Mouse (Mus musculus) olfactory bulb, adult 2 months (tissue): Measurements from ENCODE around the gene Olfr441.

Experiments used
- CTCF ChIP-seq: fragments of 200-500 bp; IDR thresholded peaks from 2 replicates; pipeline ENCODE4 v1.5.1; 2012; ENCODE audit warnings: low read depth, mild to moderate bottlenecking, low read length, moderate library complexity; ENCODE audit not compliant: insufficient read depth
- POLR2A ChIP-seq: fragments of 200-500 bp; IDR thresholded peaks from 2 replicates; pipeline ENCODE4 v1.6.1; 2012; ENCODE audit warnings: mild to moderate bottlenecking, low read depth, low read length, moderate library complexity; ENCODE audit not compliant: insufficient read depth

DNA sequence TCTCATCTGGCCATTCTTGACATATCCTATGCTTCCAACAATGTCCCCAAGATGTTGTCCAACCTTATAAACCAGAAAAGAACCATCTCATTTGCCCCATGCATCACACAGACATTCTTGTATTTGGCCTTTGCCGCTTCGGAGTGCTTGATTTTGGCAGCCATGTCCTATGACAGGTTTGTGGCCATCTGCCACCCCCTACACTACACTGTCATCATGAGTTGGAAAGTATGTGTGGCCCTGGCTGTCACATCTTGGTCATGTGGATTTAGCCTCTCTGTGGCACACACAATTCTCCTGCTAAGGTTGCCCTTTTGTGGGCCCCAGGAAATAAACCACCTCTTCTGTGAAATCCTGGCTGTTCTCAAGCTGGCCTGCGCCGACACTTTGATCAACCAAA, 61.1 kb downstream of the Olfr441 start:
- TF ChIP-seq CTCF (no peak), POLR2A (no peak)
